Mouse (Mus musculus) kidney, adult 2 months (tissue): Measurements from ENCODE around the gene Slc41a2. TPM values are rescaled to one million over a fixed set of nuclear protein-coding genes. Genes with fewer than 3 reads are reported as not detected.
"Not testable (repeated sequence)": the region's sequence is repeated elsewhere in the genome, so short reads cannot be mapped to it uniquely, and the experiment has no call there.

Experiments used
- DNase-seq: peaks from one replicate; pipeline ENCODE4 v3.0.0; 2021
- H3K27ac ChIP-seq: fragments of 200-500 bp; 2 replicates; pipeline ENCODE4 v1.5.1; 2012; ENCODE audit warnings: low read depth, low read length, control low read depth, inconsistent platforms; ENCODE audit not compliant: insufficient read depth
- H3K27me3 ChIP-seq: fragments of 200-500 bp; replicated peaks from 2 replicates; pipeline ENCODE4 v1.6.1; 2012; ENCODE audit warnings: mild to moderate bottlenecking, moderate library complexity, low read length, inconsistent platforms; ENCODE audit not compliant: control insufficient read depth, insufficient read depth
- H3K36me3 ChIP-seq: fragments of 200-500 bp; 2 replicates; pipeline ENCODE4 v1.6.1; 2012; ENCODE audit warnings: mild to moderate bottlenecking, moderate library complexity, low read length, inconsistent platforms; ENCODE audit not compliant: control insufficient read depth, insufficient read depth
- H3K4me1 ChIP-seq: fragments of 200-500 bp; 2 replicates; pipeline ENCODE4 v1.6.1; 2011; ENCODE audit warnings: low read length; ENCODE audit not compliant: control insufficient read depth, insufficient read depth
- H3K4me3 ChIP-seq: fragments of 200-500 bp; 2 replicates; pipeline ENCODE4 v1.5.1; 2011; ENCODE audit warnings: mild to moderate bottlenecking, low read depth, low read length, control low read depth; ENCODE audit not compliant: insufficient read depth
- CTCF ChIP-seq: fragments of 200-500 bp; conservative IDR thresholded peaks from 2 replicates; pipeline ENCODE4 v1.5.1; 2011; ENCODE audit warnings: low read depth, mild to moderate bottlenecking, control low read depth, low read length, moderate library complexity, mixed read lengths; ENCODE audit not compliant: insufficient read depth, insufficient read length
- POLR2A ChIP-seq: fragments of 200-500 bp; IDR thresholded peaks from one replicate; pipeline ENCODE4 v1.6.1; 2011; ENCODE audit warnings: low read depth, low read length, control low read depth
- WGBS: fragments of 180-500 bp; shearing (Covaris S2); methylation state at CpG from one replicate; pipeline ENCODE4 v1.1.7; 2018; 5-methylcytosine and 5-hydroxymethylcytosine counted together
- polyA plus RNA-seq: library from polyadenylated mRNA; depleted of rRNA; stranded (reverse); fragments of >200 nt; gene quantifications from 2 replicates; pipeline ENCODE4 v1.2.3, GENCODE M21; 2012

Slc41a2 gene
- polyA plus RNA-seq, 1 experiment, result 6.4 TPM

DNA sequence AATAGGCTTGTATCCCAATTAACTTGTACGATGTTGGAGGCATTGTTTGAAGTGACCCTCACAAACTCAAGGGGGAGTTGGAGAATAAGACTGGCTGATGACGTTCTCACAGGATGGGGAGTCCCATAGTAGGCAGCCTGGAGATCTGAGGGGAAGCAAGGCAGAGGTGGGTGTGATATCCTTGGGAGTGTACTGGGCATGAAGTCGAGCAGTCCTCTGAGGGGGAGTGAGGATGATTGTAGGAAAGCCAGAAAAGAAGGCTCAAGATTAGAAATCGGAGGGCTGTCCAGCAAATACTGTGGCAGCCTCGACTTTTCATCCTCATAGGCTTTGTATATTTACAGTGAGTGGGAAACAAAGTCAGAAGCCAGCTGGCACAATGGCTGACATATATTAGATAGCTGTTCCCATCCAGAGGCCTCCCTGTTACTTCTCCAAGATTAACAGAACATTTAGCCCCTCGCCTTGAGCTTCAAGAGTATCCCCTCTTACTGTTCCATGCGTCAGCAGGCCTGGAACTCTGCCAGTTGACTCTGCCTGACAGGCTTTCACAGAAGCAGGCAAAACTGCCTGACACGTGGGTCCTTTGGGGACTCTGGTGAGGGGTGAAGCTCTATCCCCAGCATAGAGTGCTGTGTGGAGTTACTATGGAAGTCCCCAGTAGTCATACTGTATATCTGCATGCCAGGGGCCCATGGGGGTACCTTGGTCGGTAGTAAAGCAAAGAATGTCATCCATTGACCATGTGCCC, 40.6 kb upstream of the Slc41a2 start:
- H3K36me3 ChIP-seq, result no peaks in the 10 kb centered on the region
- DNase-seq, result no peak
- 69% methylated on average over 9 of the region's 9 CpGs for WGBS
- H3K27me3 ChIP-seq, result no peaks in the 10 kb centered on the region
- peaks cover 5% of the 10 kb centered on the region; the same call in 1 of the 2 replicates for H3K4me1 ChIP-seq
- TF ChIP-seq POLR2A, result no peak
- no peak for TF ChIP-seq CTCF
- no peak overlapping the region for H3K27ac ChIP-seq
- no peak overlapping the region for H3K4me3 ChIP-seq

DNA sequence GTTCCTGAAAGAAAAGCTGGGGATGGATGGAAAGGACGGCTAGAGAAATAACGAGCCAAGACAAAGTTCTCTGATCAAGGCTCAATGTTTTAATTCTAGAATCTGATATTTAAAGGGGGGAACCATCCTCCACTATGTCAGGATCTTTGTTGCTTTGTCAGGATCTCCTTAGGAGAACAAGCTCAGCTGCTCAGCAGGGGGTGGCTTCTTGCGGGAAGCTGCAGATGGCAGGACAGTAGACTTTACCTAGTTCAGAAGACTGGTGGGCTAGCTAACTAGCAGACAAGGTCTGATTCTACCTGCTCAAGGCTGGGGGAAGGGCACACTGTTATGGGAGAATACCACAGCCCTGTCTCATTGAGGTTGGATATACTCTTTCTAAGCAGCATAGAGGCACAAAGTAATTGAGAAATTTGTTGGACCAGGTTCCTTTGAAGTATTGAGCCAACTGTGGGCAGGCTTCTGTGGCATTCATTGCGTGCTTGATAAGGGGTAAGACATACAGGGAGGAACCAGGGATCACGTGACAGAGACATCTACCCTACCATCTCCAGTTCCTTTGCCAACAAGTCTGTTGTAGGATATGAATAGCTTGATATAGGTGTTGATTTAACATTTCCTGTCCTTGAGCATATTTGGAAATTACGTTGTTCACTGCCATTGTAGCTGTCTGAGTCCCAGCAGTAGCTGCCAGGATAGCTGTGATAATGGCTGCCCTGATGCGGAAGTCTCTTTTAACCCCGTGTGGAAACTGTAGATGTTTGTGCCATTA, 39.4 kb upstream of the Slc41a2 start:
- H3K27ac ChIP-seq, result no peak overlapping the region
- 0 out of 2 replicates have a peak, but pooled peaks cover under 1% of the 10 kb centered on the region for H3K4me1 ChIP-seq
- H3K4me3 ChIP-seq, result no peak overlapping the region
- 85% methylated on average over 8 of the region's 8 CpGs for WGBS
- H3K27me3 ChIP-seq, result no peaks in the 10 kb centered on the region
- TF ChIP-seq CTCF, result no peak
- no peak for TF ChIP-seq POLR2A
- H3K36me3 ChIP-seq, result no peaks in the 10 kb centered on the region
- no peak for DNase-seq

DNA sequence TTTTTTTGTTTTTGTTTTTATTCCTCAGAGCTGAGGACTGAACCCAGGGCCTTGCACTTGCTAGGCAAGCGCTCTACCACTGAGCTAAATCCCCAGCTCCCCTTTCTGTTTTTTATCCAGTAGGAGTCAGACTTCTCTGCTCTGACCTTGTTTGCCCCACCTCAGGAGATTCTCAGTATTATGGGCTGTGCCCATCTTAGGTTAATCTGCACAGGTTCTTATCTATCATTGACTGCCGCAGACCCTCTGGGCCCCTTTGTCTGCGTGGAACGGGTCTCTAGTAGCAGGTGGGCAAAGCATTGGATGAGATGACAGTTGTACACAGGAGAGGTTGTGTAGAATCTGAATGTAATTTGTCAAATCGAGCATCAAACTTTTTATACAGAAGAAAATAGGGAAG, 37.8 kb upstream of the Slc41a2 start:
- not testable (repeated sequence) for H3K27me3 ChIP-seq, H3K4me3 ChIP-seq, H3K27ac ChIP-seq, DNase-seq, H3K36me3 ChIP-seq, H3K4me1 ChIP-seq
- 92% methylated on average over 5 of the region's 5 CpGs for WGBS

DNA sequence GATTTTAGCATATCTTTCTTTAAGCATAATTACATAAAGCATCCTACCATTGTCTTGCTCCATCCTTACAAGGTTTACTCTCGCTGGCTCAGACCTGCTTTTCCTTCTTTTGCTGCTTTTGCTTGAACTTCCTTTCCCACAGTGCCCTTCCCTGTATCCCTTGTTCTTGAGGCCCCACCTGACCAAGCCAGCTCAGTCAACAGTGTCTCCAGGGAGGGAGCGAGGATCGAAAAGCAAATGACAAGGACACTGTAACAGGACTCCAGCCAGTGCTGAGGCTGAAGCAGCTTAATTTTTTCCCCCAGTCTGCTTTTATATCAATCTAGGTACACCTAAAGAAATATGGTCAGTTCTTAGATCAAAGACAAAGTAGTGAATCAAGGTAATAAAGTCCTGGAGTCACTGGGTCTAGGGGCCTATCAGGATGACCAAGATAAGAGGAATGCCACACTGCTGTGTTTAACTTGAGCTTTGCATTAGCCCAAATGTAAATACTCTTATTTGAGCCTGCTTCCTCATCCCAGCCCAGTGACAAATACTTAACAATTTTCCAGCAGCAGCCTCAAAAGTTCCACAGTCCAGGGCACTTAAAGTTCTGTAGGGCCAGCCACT, 36.5 kb upstream of the Slc41a2 start:
- Histone ChIP-seq H3K36me3 (no peaks in the 10 kb centered on the region), H3K27me3 (no peaks in the 10 kb centered on the region), H3K4me1 (no peaks in the 10 kb centered on the region), H3K4me3 (no peak overlapping the region), H3K27ac (no peak overlapping the region)
- DNase-seq, result no peak
- WGBS, result 93% methylated on average over 3 of the region's 3 CpGs
- no peak for TF ChIP-seq POLR2A
- TF ChIP-seq CTCF, result no peak

DNA sequence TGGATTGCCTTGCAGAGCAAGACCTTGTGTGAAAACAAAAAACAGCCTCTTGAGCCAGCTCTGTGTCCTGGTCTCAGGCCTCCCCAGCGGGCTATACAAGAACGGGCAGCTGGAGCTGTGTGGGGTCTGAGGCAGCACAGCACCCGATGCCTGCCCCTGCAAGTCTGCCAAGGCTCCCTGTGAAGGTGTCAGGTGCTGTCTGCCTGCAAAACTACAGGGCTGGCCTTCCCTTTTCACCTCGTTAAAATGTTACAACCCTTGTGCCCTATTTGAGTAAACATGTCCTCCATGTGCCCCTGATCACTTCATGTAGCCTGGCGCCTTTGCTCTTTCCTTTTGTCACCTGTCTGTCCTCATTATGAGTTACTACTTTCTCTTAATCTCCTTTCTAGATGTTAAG, 31.2 kb upstream of the Slc41a2 start:
- WGBS, result 72% methylated on average over 5 of the region's 5 CpGs
- Histone ChIP-seq H3K27ac (no peak overlapping the region), H3K36me3 (peaks cover 6% of the 10 kb centered on the region), H3K4me1 (0 out of 2 replicates have a peak, but pooled peaks cover 3% of the 10 kb centered on the region), H3K27me3 (no peaks in the 10 kb centered on the region), H3K4me3 (no peak overlapping the region)
- peak; percentile 76 for DNase-seq
- TF ChIP-seq POLR2A (no peak), CTCF (no peak)

DNA sequence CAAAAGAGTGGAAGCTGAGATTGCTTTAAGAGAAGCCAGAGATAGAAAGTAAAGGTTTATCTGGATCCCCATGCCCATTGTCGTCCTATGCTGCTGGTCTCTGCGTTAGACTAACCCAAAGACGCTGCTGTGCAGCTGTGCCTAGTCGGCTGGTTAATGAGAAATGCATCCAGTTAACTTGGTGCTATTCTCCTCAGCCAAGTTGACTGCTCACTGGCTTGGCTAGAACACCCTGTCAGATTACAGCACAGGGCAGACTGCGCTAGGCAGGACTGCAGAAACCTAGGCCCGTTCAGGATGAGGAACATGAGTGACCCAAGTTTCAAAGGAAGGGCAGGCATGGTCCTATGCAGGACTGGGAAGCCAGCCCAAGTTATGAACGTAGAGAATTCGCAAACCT, 25.8 kb upstream of the Slc41a2 start:
- Histone ChIP-seq H3K4me3 (no peak overlapping the region), H3K27ac (peak overlapping the region; percentile 19; the same call in 1 of the 2 replicates), H3K4me1 (peaks cover 7% of the 10 kb centered on the region; the same call in 1 of the 2 replicates), H3K27me3 (no peaks in the 10 kb centered on the region), H3K36me3 (peaks cover 6% of the 10 kb centered on the region)
- peak; percentile 69 for DNase-seq
- TF ChIP-seq POLR2A (no peak), CTCF (no peak)
- WGBS, result 71% methylated on average over 8 of the region's 8 CpGs
